Mouse (Mus musculus): ENCODE data around the gene Phf21a. TPM values are rescaled to one million over a fixed set of nuclear protein-coding genes. Genes with fewer than 3 reads are reported as not detected.

The Phf21a gene
- polyA plus RNA-seq, 1 experiment from 2014 or later, result 17.9 TPM

DNA sequence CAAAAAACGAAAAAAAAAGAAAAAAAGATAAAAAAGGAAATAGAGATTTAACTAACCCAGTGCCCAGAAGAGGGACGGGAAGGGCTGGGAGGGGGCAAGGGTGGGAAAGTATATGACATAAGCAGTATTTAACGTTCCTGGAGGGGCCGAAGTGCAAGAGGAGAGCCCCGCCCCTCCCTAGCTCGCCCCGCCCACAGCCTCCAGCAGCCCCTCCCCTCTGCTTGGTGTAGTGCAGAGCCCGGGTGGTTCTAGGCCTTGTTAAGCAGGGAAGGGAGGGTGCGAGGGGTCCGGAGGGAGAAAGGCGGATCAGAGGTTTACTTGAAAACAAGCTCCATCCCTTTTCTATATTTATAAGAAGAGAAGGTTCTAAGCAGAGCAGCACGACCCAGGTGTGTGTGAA lies 268.0 kb downstream of the Phf21a start:
- Histone ChIP-seq H3K4me1 (ENCODE audit: control insufficient read depth, insufficient read depth, low read length) (0 out of 2 replicates have a peak, but pooled peaks cover 4% of the 10 kb centered on the region), H3K4me3 (ENCODE audit: low read length) (no peak overlapping the region), H3K9me3 (ENCODE audit: control insufficient read depth, low read length) (no peaks in the 10 kb centered on the region), H3K27ac (ENCODE audit: low read length) (no peak overlapping the region), H3K36me3 (ENCODE audit: control insufficient read depth, insufficient read depth, low read length) (peaks cover 12% of the 10 kb centered on the region; the same call in 1 of the 2 replicates), H3K9ac (ENCODE audit: low read depth, low read length) (no peak overlapping the region), H3K27me3 (replicated peaks; ENCODE audit: control insufficient read depth, insufficient read depth, low read length) (no peaks in the 10 kb centered on the region), H3K4me2 (ENCODE audit: low read depth, low read length) (no peak overlapping the region)
- 26% methylated on average over 12 of the region's 12 CpGs for WGBS
- ATAC-seq, result peak; percentile 87

DNA sequence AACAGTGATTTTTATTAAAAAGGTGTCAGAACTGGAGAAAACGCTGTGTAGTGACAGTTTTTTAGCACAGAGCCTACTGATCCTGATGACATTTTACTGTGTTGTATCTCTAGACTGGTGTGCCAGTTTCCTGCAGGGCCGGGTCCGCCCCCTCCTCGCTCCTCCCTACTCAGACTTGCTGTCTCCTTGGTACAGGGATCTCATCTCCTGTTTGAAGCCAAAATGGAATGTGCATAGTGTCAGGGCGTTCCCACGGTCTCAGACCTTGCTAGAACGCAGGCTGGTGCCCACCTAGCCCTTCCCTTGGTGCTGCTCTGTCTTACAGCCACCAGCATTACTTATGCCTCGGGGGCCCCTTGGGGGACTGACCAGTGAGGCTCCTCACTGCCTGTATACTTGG lies 268.9 kb downstream of the Phf21a start:
- Histone ChIP-seq H3K9ac (ENCODE audit: low read depth, low read length) (no peak overlapping the region), H3K9me3 (ENCODE audit: control insufficient read depth, low read length) (no peaks in the 10 kb centered on the region), H3K36me3 (ENCODE audit: control insufficient read depth, insufficient read depth, low read length) (peaks cover 16% of the 10 kb centered on the region; the same call in 1 of the 2 replicates), H3K4me2 (ENCODE audit: low read depth, low read length) (no peak overlapping the region), H3K27ac (ENCODE audit: low read length) (no peak overlapping the region), H3K4me3 (ENCODE audit: low read length) (no peak overlapping the region), H3K27me3 (replicated peaks; ENCODE audit: control insufficient read depth, insufficient read depth, low read length) (no peaks in the 10 kb centered on the region), H3K4me1 (ENCODE audit: control insufficient read depth, insufficient read depth, low read length) (0 out of 2 replicates have a peak, but pooled peaks cover 4% of the 10 kb centered on the region)
- ATAC-seq, result no peak
- WGBS, result 90% methylated on average over 8 of the region's 8 CpGs

DNA sequence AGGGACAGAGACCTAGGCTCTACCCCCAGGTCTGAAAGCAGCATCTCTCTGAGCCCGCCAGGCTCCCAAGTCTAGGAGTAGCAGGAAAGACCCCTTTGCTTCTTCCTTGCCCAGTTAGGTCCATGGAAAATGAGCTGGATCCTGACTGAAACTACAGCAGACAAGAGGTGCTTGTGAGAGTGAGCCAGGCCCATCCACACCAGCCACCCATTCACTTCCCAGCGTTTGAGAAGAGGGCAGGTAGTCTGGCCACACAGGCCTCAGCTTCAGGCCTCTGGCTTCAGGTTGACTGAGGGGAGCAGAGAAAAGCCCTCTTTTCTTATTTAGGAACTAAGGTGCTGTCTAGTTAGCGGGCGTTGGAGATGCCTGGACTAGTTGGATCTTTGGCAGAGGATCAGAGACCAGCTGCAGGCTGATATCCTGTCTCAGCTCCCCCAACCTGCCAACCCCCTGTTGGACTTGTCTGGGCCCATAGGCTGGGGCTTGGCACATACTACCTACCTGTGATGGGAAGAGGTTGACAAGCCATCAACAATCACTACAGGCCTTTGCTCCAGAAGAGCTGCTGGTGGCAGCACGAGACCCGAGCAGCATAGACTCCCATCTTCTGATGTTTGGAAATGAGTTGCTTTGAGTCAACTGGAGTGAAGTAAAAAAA lies 269.8 kb downstream of the Phf21a start:
- H3K36me3 ChIP-seq (ENCODE audit: control insufficient read depth, insufficient read depth, low read length), result peaks cover 17% of the 10 kb centered on the region; the same call in 1 of the 2 replicates
- no peak overlapping the region for H3K4me2 ChIP-seq (ENCODE audit: low read depth, low read length)
- 0 out of 2 replicates have a peak, but pooled peaks cover 4% of the 10 kb centered on the region for H3K4me1 ChIP-seq (ENCODE audit: control insufficient read depth, insufficient read depth, low read length)
- H3K9me3 ChIP-seq (ENCODE audit: control insufficient read depth, low read length), result no peaks in the 10 kb centered on the region
- WGBS, result 94% methylated on average over 6 of the region's 6 CpGs
- no peak overlapping the region for H3K27ac ChIP-seq (ENCODE audit: low read length)
- H3K4me3 ChIP-seq (ENCODE audit: low read length), result no peak overlapping the region
- H3K9ac ChIP-seq (ENCODE audit: low read depth, low read length), result no peak overlapping the region
- no peak for ATAC-seq
- no peaks in the 10 kb centered on the region for H3K27me3 ChIP-seq (replicated peaks; ENCODE audit: control insufficient read depth, insufficient read depth, low read length)

DNA sequence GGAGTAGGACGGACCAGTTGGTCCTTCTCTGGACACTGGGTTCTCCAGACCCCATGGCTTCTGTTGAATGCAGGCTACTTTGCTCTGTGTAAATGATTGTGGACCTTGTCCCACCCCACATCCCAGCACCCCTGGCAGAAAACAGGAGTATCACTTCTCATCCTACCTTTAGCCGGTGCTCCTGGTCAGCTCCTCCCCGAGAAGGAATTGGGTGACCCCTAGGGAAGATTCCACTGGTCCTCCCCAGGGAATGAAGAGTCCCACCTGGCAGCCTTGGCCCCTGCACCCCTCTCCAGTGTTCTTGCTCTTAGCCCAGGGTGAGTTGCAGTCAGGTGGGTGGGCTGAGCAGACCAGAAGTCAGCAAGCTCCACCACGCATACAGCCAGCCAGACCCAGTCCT lies 271.2 kb downstream of the Phf21a start:
- Histone ChIP-seq H3K27ac (ENCODE audit: low read length) (no peak overlapping the region), H3K4me2 (ENCODE audit: low read depth, low read length) (no peak overlapping the region), H3K27me3 (replicated peaks; ENCODE audit: control insufficient read depth, insufficient read depth, low read length) (no peaks in the 10 kb centered on the region), H3K4me1 (ENCODE audit: control insufficient read depth, insufficient read depth, low read length) (0 out of 2 replicates have a peak, but pooled peaks cover 4% of the 10 kb centered on the region), H3K4me3 (ENCODE audit: low read length) (no peak overlapping the region), H3K9me3 (ENCODE audit: control insufficient read depth, low read length) (no peaks in the 10 kb centered on the region), H3K9ac (ENCODE audit: low read depth, low read length) (no peak overlapping the region), H3K36me3 (ENCODE audit: control insufficient read depth, insufficient read depth, low read length) (peaks cover 13% of the 10 kb centered on the region; the same call in 1 of the 2 replicates)
- WGBS, result 91% methylated on average over 4 of the region's 4 CpGs
- ATAC-seq, result no peak

DNA sequence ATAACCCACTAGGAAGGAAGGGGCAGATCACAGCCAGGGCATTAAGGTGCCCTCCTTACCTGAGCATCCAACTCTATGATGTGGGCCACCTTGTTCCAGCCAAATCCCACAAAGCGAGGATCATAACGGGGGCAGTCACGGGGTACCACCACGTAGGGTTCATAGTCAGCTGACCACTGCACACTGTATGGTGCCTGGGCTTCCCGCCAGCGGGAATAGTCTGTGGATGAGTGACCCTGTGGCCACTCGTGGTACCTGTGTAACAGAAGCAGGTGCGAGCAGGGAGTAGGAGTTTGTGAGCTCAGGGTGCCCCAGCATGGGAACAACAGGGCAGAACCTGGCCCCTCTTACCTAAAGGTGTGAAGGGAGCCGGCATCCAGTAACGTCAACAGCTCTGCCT lies 272.7 kb downstream of the Phf21a start:
- WGBS, result 87% methylated on average over 10 of the region's 10 CpGs
- H3K27ac ChIP-seq (ENCODE audit: low read length), result no peak overlapping the region
- no peaks in the 10 kb centered on the region for H3K9me3 ChIP-seq (ENCODE audit: control insufficient read depth, low read length)
- peaks cover 4% of the 10 kb centered on the region for H3K4me1 ChIP-seq (ENCODE audit: control insufficient read depth, insufficient read depth, low read length)
- H3K36me3 ChIP-seq (ENCODE audit: control insufficient read depth, insufficient read depth, low read length), result 0 out of 2 replicates have a peak, but pooled peaks cover 5% of the 10 kb centered on the region
- H3K4me3 ChIP-seq (ENCODE audit: low read length), result no peak overlapping the region
- no peak for ATAC-seq
- peaks cover 5% of the 10 kb centered on the region; the same call in 1 of the 2 replicates for H3K27me3 ChIP-seq (replicated peaks; ENCODE audit: control insufficient read depth, insufficient read depth, low read length)
- no peak overlapping the region for H3K9ac ChIP-seq (ENCODE audit: low read depth, low read length)
- no peak overlapping the region for H3K4me2 ChIP-seq (ENCODE audit: low read depth, low read length)

DNA sequence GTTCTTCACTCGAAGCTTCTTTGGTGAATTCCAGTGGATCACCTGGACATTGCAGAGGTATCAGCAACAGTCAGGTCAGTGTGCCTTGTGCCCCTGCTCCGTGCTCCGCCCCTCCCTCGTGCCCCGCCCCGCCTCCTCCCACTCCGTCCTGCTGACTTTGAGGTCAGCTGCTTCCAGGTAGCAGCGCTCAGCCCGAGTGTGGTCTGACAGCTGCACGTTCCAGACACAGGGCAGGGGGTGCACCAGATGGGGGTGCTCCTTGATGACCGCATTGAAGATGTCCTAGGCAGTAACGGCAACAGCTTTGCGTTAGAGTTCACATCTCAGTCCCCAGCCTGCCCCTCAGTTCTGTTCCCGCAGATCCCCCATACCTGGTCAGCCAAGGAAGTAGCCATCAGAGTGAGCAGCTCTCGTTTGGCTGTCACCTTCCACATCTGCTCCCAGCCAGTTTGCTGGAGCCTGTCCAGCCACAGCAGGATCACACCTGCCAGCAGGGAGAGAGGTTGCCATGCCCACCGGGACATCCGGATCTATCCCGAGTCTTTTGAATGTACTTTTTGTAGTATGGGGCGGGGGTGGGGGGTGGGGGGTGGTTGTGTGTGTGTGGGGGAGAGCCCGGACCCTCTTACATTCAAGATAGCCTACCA lies 274.6 kb downstream of the Phf21a start:
- no peak overlapping the region for H3K4me2 ChIP-seq (ENCODE audit: low read depth, low read length)
- H3K4me3 ChIP-seq (ENCODE audit: low read length), result no peak overlapping the region
- H3K4me1 ChIP-seq (ENCODE audit: control insufficient read depth, insufficient read depth, low read length), result peaks cover 21% of the 10 kb centered on the region
- 0 out of 2 replicates have a peak, but pooled peaks cover 5% of the 10 kb centered on the region for H3K36me3 ChIP-seq (ENCODE audit: control insufficient read depth, insufficient read depth, low read length)
- H3K9me3 ChIP-seq (ENCODE audit: control insufficient read depth, low read length), result no peaks in the 10 kb centered on the region
- 34% methylated on average over 20 of the region's 20 CpGs for WGBS
- H3K9ac ChIP-seq (ENCODE audit: low read depth, low read length), result no peak overlapping the region
- H3K27me3 ChIP-seq (replicated peaks; ENCODE audit: control insufficient read depth, insufficient read depth, low read length), result peaks cover 10% of the 10 kb centered on the region; the same call in 1 of the 2 replicates
- H3K27ac ChIP-seq (ENCODE audit: low read length), result no peak overlapping the region
- ATAC-seq, result no peak

DNA sequence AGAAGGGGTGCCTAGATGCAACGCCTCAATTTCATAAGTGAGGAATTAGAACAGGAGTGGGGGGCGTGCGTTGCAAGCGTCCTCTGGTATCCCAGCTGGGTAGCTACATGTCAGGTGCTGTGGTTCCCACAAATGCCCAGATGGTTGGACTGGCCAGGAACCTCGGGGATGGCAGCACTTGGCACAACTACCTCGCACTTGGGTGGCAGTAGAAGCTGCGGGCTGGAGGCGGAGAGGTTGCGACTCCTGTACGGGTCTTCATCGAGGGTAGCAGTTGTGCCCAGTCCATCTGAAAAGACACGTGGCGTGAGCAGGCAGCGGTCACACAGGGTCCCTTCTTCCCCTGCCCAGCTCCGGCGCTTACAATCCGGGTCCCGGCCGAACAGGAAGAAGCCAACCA lies 277.5 kb downstream of the Phf21a start:
- 0 out of 2 replicates have a peak, but pooled peaks cover 5% of the 10 kb centered on the region for H3K36me3 ChIP-seq (ENCODE audit: control insufficient read depth, insufficient read depth, low read length)
- H3K4me1 ChIP-seq (ENCODE audit: control insufficient read depth, insufficient read depth, low read length), result peaks cover 36% of the 10 kb centered on the region
- H3K27me3 ChIP-seq (replicated peaks; ENCODE audit: control insufficient read depth, insufficient read depth, low read length), result peaks cover 10% of the 10 kb centered on the region; the same call in 1 of the 2 replicates
- H3K4me2 ChIP-seq (ENCODE audit: low read depth, low read length), result peak overlapping the region; percentile 88
- H3K9ac ChIP-seq (ENCODE audit: low read depth, low read length), result peak overlapping the region; percentile 77
- WGBS, result 13% methylated on average over 19 of the region's 19 CpGs
- H3K4me3 ChIP-seq (ENCODE audit: low read length), result peak overlapping the region; percentile 60
- peak overlapping the region; percentile 50; the same call in 1 of the 2 replicates for H3K27ac ChIP-seq (ENCODE audit: low read length)
- ATAC-seq, result no peak
- no peaks in the 10 kb centered on the region for H3K9me3 ChIP-seq (ENCODE audit: control insufficient read depth, low read length)

DNA sequence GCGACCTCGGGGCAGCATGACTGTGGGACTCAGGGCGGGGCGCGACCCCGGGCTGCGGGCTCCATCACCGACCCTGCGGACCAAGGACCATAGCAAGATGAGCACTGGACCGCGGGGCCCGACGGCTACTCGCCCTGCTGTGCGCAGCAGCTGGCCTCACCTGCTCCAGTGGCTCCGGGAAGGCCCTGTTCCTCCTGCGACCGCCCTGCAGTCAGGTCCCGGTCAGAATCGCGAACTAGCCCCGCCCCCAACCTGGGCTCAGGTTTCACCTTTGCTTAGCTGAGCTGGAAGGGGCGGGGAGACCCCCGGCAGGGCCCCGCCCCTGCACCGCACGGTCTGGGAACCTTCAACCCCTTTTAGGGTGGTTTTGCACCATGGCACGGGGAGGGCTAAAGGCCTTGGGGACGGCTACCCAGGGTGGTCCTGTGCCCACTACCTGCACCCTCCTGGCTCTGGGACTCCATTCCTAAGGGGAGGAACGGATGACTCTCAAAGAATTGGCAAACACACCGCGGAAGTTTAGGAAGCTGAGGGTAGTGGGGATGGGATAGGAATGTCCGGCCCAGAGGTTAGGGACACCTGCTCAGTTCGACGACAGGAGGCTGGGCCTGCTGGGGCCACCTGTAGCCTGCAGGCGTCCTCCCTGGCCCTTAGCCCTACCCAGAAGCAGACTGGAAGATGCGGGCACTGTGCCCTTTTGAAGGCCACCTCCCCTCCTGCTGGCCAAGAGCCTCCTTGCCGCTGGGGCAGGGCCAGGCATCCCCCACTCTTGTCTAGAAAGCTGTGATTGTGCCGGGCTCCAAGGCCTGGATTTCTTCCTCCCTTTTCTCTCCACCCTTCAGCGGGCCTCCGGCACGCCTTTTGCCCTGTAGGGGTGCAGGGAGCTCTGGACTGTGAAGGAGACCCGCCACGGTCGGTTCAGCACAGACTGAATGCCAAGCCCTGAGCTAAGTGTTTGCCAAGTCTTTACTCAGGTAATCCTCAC lies 278.2 kb downstream of the Phf21a start:
- Histone ChIP-seq H3K4me2 (ENCODE audit: low read depth, low read length) (peak overlapping the region; percentile 88), H3K27me3 (replicated peaks; ENCODE audit: control insufficient read depth, insufficient read depth, low read length) (peaks cover 10% of the 10 kb centered on the region; the same call in 1 of the 2 replicates), H3K27ac (ENCODE audit: low read length) (peak overlapping the region; percentile 50), H3K36me3 (ENCODE audit: control insufficient read depth, insufficient read depth, low read length) (0 out of 2 replicates have a peak, but pooled peaks cover 5% of the 10 kb centered on the region), H3K9ac (ENCODE audit: low read depth, low read length) (peak overlapping the region; percentile 77), H3K4me3 (ENCODE audit: low read length) (peak overlapping the region; percentile 60), H3K9me3 (ENCODE audit: control insufficient read depth, low read length) (no peaks in the 10 kb centered on the region), H3K4me1 (ENCODE audit: control insufficient read depth, insufficient read depth, low read length) (peaks cover 40% of the 10 kb centered on the region)
- peak; percentile 63 for ATAC-seq
- WGBS, result 2% methylated on average over 45 of the region's 45 CpGs

Measured in intestine, embryonic 16.5 days (tissue).